Mouse (Mus musculus): ENCODE measurements around the gene Dnaja1. TPM values are rescaled to one million over a fixed set of nuclear protein-coding genes. Genes with fewer than 3 reads are reported as not detected.

The Dnaja1 gene
- polyA plus RNA-seq, 1 experiment from 2014 or later = 183 TPM

DNA sequence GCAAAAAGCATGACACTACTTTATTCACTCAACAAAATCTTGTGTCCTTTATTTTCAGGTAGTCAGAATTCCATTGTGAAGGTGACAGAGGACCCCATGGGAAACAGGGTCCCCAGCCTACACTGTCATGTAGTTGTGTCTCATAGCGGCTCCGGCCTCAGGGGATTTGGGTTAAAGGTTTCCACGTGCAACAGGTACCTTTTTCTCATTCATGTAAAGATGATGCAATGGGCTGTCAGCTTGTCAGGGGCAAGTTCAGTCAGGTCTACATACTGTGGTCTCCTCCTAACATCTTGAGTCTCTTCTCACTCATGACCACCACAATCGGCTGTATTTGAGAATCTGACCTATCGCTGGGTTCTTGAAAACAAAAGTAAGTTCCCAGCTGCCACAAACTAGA lies 39.6 kb upstream of the Dnaja1 start:
- Histone ChIP-seq H3K27me3 (ENCODE audit: insufficient read depth, low read length) (no peaks in the 10 kb centered on the region), H3K36me3 (replicated peaks; ENCODE audit: insufficient read depth, low read length) (peaks cover 4% of the 10 kb centered on the region; the same call in 1 of the 2 replicates), H3K9me3 (ENCODE audit: low read length) (no peaks in the 10 kb centered on the region), H3K4me3 (ENCODE audit: low read depth, low read length) (no peak overlapping the region), H3K27ac (ENCODE audit: low read depth) (no peak overlapping the region), H3K4me1 (ENCODE audit: insufficient read depth) (no peaks in the 10 kb centered on the region), H3K9ac (replicated peaks) (no peak overlapping the region), H3K4me2 (ENCODE audit: low read depth, low read length) (no peak overlapping the region)
- TF ChIP-seq EP300 (IDR thresholded peaks at IDR 0.05; ENCODE audit: low read depth) = no peak
- TF ChIP-seq CTCF (IDR thresholded peaks at IDR 0.05; ENCODE audit: low read depth) = no peak
- WGBS (ENCODE audit: insufficient replicate concordance) = 78% methylated on average over 5 of the region's 5 CpGs
- DNase-seq = no peak
- no peak for ATAC-seq

DNA sequence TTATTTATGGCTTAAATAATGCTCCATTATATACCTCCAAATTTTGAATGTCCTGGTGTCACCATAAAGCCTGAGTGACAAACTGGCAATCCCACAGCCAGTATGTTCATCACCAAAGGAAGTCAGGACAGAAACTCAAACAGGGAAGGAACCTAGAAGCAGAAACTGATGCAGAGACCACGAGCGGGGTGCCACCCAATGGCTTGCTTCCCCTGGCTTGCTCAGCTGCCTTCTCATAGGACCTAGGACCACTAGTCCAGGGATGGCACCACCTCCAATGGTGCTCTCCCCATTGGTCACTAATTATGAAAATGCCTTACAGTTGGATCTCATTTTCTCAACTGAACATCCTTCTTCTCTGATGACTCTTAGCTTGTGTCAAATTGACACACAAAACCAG lies 38.6 kb upstream of the Dnaja1 start:
- Histone ChIP-seq H3K4me2 (ENCODE audit: low read depth, low read length) (no peak overlapping the region), H3K9ac (replicated peaks) (no peak overlapping the region), H3K9me3 (ENCODE audit: low read length) (no peaks in the 10 kb centered on the region), H3K36me3 (replicated peaks; ENCODE audit: insufficient read depth, low read length) (peaks cover 6% of the 10 kb centered on the region; the same call in 1 of the 2 replicates), H3K27me3 (ENCODE audit: insufficient read depth, low read length) (no peaks in the 10 kb centered on the region), H3K4me1 (ENCODE audit: insufficient read depth) (no peaks in the 10 kb centered on the region), H3K4me3 (ENCODE audit: low read depth, low read length) (no peak overlapping the region), H3K27ac (ENCODE audit: low read depth) (no peak overlapping the region)
- no peak for DNase-seq
- WGBS (ENCODE audit: insufficient replicate concordance) = 50% methylated on average over 2 of the region's 2 CpGs
- TF ChIP-seq CTCF (IDR thresholded peaks at IDR 0.05; ENCODE audit: low read depth) = no peak
- TF ChIP-seq EP300 (IDR thresholded peaks at IDR 0.05; ENCODE audit: low read depth) = no peak
- no peak for ATAC-seq

DNA sequence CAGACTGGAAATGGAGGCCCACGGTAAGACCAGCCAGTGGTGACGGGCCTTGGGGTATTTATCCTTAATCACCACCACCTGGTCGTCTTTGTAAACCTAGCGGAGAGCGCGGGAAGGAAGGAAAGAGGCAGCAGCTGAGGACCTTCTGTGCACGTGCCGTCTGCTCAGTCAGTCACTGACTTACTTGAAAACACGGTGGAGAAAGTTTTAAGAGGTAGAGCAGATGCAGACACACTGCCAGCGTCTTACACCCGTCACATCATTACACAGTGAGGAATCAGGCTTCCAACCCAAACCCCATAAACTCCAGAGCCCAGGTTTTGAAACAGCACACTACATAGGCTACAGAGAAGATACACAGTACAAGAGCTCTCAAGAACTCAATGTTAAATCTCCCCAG lies 30.9 kb upstream of the Dnaja1 start:
- no peak overlapping the region for H3K4me3 ChIP-seq (ENCODE audit: low read depth, low read length)
- WGBS (ENCODE audit: insufficient replicate concordance) = 92% methylated on average over 11 of the region's 11 CpGs
- TF ChIP-seq EP300 (IDR thresholded peaks at IDR 0.05; ENCODE audit: low read depth) (no peak), CTCF (IDR thresholded peaks at IDR 0.05; ENCODE audit: low read depth) (no peak)
- no peaks in the 10 kb centered on the region for H3K4me1 ChIP-seq (ENCODE audit: insufficient read depth)
- H3K36me3 ChIP-seq (replicated peaks; ENCODE audit: insufficient read depth, low read length) = peaks cover 32% of the 10 kb centered on the region
- no peaks in the 10 kb centered on the region for H3K27me3 ChIP-seq (ENCODE audit: insufficient read depth, low read length)
- DNase-seq (no peak), ATAC-seq (no peak)
- no peak overlapping the region for H3K4me2 ChIP-seq (ENCODE audit: low read depth, low read length)
- H3K9me3 ChIP-seq (ENCODE audit: low read length) = no peaks in the 10 kb centered on the region
- no peak overlapping the region for H3K27ac ChIP-seq (ENCODE audit: low read depth)
- no peak overlapping the region for H3K9ac ChIP-seq (replicated peaks)

DNA sequence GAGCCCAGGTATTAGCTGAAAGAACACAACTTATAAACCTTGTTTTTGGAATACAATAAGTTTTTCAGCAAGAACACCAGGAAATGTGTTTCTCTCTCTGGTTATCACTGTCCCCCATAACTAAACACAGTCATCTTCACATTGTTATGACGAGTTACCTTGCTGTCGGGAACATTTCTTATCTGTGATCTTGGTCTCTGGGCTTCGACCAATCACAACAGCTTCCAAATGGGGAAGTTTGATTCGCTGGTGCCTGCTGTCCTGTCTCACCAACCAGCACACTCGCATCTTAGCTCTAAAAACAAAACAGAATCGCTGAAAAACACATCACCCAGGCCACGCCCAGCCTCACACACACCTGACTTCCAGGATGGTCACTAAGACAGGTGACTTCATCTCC lies 24.9 kb upstream of the Dnaja1 start:
- H3K27ac ChIP-seq (ENCODE audit: low read depth) = no peak overlapping the region
- H3K4me3 ChIP-seq (ENCODE audit: low read depth, low read length) = no peak overlapping the region
- no peak for TF ChIP-seq EP300 (IDR thresholded peaks at IDR 0.05; ENCODE audit: low read depth)
- no peak for TF ChIP-seq CTCF (IDR thresholded peaks at IDR 0.05; ENCODE audit: low read depth)
- WGBS (ENCODE audit: insufficient replicate concordance) = 58% methylated on average over 7 of the region's 7 CpGs
- DNase-seq (no peak), ATAC-seq (no peak)
- no peaks in the 10 kb centered on the region for H3K9me3 ChIP-seq (ENCODE audit: low read length)
- H3K27me3 ChIP-seq (ENCODE audit: insufficient read depth, low read length) = no peaks in the 10 kb centered on the region
- H3K4me1 ChIP-seq (ENCODE audit: insufficient read depth) = peaks cover 27% of the 10 kb centered on the region
- H3K4me2 ChIP-seq (ENCODE audit: low read depth, low read length) = no peak overlapping the region
- no peak overlapping the region for H3K9ac ChIP-seq (replicated peaks)
- H3K36me3 ChIP-seq (replicated peaks; ENCODE audit: insufficient read depth, low read length) = peaks cover 28% of the 10 kb centered on the region

DNA sequence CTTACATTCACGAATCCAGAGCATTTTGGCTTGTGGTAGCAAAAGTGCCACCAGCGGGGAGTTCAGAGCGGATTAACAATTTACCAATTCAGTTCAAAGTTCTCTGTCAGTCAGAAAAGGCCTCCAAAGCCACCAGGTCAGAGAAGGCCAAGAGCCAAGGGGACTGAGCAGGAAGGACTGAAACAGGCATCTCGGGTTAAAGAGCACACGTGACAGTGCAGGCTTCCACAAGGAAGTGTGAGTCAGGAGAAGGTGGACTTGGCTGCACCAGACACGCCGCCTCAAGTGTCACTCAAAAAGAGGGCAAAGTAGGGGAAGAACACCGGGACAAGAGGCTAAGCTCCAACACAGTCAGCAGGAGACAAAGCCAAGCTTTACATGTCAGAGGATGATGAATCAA lies 21.7 kb upstream of the Dnaja1 start:
- no peaks in the 10 kb centered on the region for H3K9me3 ChIP-seq (ENCODE audit: low read length)
- WGBS (ENCODE audit: insufficient replicate concordance) = 53% methylated on average over 8 of the region's 8 CpGs
- H3K27me3 ChIP-seq (ENCODE audit: insufficient read depth, low read length) = no peaks in the 10 kb centered on the region
- peak overlapping the region; percentile 79 for H3K27ac ChIP-seq (ENCODE audit: low read depth)
- H3K36me3 ChIP-seq (replicated peaks; ENCODE audit: insufficient read depth, low read length) = 0 out of 2 replicates have a peak, but pooled peaks cover 9% of the 10 kb centered on the region
- TF ChIP-seq CTCF (IDR thresholded peaks at IDR 0.05; ENCODE audit: low read depth) (no peak), EP300 (IDR thresholded peaks at IDR 0.05; ENCODE audit: low read depth) (no peak)
- H3K4me2 ChIP-seq (ENCODE audit: low read depth, low read length) = peak overlapping the region; percentile 54
- no peak overlapping the region for H3K9ac ChIP-seq (replicated peaks)
- no peak overlapping the region for H3K4me3 ChIP-seq (ENCODE audit: low read depth, low read length)
- DNase-seq = peak; percentile 51
- H3K4me1 ChIP-seq (ENCODE audit: insufficient read depth) = peaks cover 43% of the 10 kb centered on the region
- peak; percentile 30 for ATAC-seq

DNA sequence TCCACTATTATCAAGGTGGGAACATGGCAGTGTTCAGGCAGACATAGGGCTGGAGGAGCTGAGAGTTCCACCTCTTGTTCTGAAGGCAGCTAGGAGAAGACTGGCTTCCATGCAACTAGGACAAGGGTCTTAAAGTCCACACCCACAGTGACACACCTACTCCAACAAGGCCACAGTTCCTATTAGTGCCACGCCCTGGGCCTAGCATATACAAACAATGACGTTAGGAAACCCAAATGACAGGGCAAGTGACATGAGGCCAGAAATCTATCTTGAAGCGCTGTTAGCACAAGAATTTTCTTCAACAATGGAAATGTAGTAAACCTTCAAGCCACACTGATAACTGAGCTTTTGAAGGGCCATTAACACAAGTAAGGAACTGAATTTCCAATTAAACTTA lies 20.2 kb upstream of the Dnaja1 start:
- H3K9me3 ChIP-seq (ENCODE audit: low read length) = no peaks in the 10 kb centered on the region
- whole genome bisulfite sequencing (ENCODE audit: insufficient replicate concordance) = 62% methylated on average over 3 of the region's 3 CpGs
- peak overlapping the region; percentile 89 for H3K4me2 ChIP-seq (ENCODE audit: low read depth, low read length)
- H3K4me1 ChIP-seq (ENCODE audit: insufficient read depth) = peaks cover 43% of the 10 kb centered on the region
- DNase-seq = no peak
- H3K36me3 ChIP-seq (replicated peaks; ENCODE audit: insufficient read depth, low read length) = no peaks in the 10 kb centered on the region
- no peaks in the 10 kb centered on the region for H3K27me3 ChIP-seq (ENCODE audit: insufficient read depth, low read length)
- H3K4me3 ChIP-seq (ENCODE audit: low read depth, low read length) = peak overlapping the region; percentile 71
- no peak for ATAC-seq
- H3K9ac ChIP-seq (replicated peaks) = peak overlapping the region; percentile 73; the same call in 1 of the 2 replicates
- TF ChIP-seq CTCF (IDR thresholded peaks at IDR 0.05; ENCODE audit: low read depth) (no peak), EP300 (IDR thresholded peaks at IDR 0.05; ENCODE audit: low read depth) (no peak)
- peak overlapping the region; percentile 98 for H3K27ac ChIP-seq (ENCODE audit: low read depth)
